Mouse (Mus musculus) heart, embryonic 14.5 days (tissue): ENCODE measurements around the gene Rhod. TPM values are rescaled to one million over a fixed set of nuclear protein-coding genes. Genes with fewer than 3 reads are reported as not detected.

Experiments used
- ATAC-seq: fragments of 200-750 bp; cut with Nextera tagmentation; 2 replicates; pipeline ENCODE4 v1.8.0; 2017; ENCODE audit warnings: low read depth, moderate TSS enrichment; ENCODE audit not compliant: insufficient number of reproducible peaks, insufficient read depth, low FRiP score
- H3K27ac ChIP-seq, 2 experiments: fragments of 200-500 bp in 1 of 2; fragments of 300-500 bp in 1 of 2; sonication (generic) in 1 of 2; replicated peaks in 1 of 2; 2 replicates each; pipeline ENCODE4 v1.5.1; 2012 to 2014; ENCODE audit warnings: low read depth in 2 of 2, low read length in 2 of 2, control low read depth in 1 of 2, mild to moderate bottlenecking in 1 of 2, mixed read lengths in 1 of 2; ENCODE audit not compliant: control insufficient read depth in 1 of 2, insufficient read depth in 1 of 2
- H3K27me3 ChIP-seq: fragments of 300-500 bp; sonication (generic); 2 replicates; pipeline ENCODE4 v1.6.1; 2014; ENCODE audit warnings: mild to moderate bottlenecking, low read length, control low read depth; ENCODE audit not compliant: control insufficient read depth, insufficient read depth
- H3K36me3 ChIP-seq: fragments of 300-500 bp; sonication (generic); 2 replicates; pipeline ENCODE4 v1.6.1; 2014; ENCODE audit warnings: mild to moderate bottlenecking, control low read depth, low read length, mixed read lengths; ENCODE audit not compliant: control insufficient read depth, insufficient read depth
- H3K4me1 ChIP-seq, 2 experiments: fragments of 200-500 bp in 1 of 2; fragments of 300-500 bp in 1 of 2; sonication (generic) in 1 of 2; 2 replicates each; pipeline ENCODE4 v1.6.1; 2012 to 2014; ENCODE audit warnings: low read length in 2 of 2, control low read depth in 1 of 2, mixed read lengths in 1 of 2; ENCODE audit not compliant: control insufficient read depth in 2 of 2, insufficient read depth in 2 of 2
- H3K4me2 ChIP-seq: fragments of 300-500 bp; sonication (generic); 2 replicates; pipeline ENCODE4 v1.6.1; 2014; ENCODE audit warnings: mild to moderate bottlenecking, low read length
- H3K4me3 ChIP-seq, 2 experiments: fragments of 200-500 bp in 1 of 2; fragments of 300-500 bp in 1 of 2; sonication (generic) in 1 of 2; 2 replicates each; pipeline ENCODE4 v1.5.1; 2012 to 2014; ENCODE audit warnings: low read length in 2 of 2, mild to moderate bottlenecking in 2 of 2, control low read depth in 1 of 2, low read depth in 1 of 2, moderate library complexity in 1 of 2; ENCODE audit not compliant: control insufficient read depth in 1 of 2, insufficient read depth in 1 of 2
- H3K9ac ChIP-seq: fragments of 300-500 bp; sonication (generic); 2 replicates; pipeline ENCODE4 v1.6.1; 2014; ENCODE audit warnings: mild to moderate bottlenecking, low read length
- H3K9me3 ChIP-seq: fragments of 300-500 bp; sonication (generic); 2 replicates; pipeline ENCODE4 v1.6.1; 2016; ENCODE audit warnings: low read length, control low read depth; ENCODE audit not compliant: control insufficient read depth
- WGBS: fragments of 180-500 bp; shearing (Covaris S2); extraction: QIAGEN DNeasy Blood & Tissue Kit; methylation state at CpG from one replicate; pipeline ENCODE4 v1.1.7; 2014; 5-methylcytosine and 5-hydroxymethylcytosine counted together
- polyA plus RNA-seq: library from polyadenylated mRNA; unstranded; fragments of >200 nt; fragmentation: Nextera tagmentation; extraction: Ambion mirVana; gene quantifications from 2 replicates; pipeline ENCODE4 v1.2.1, GENCODE M21; 2014

Rhod gene
- polyA plus RNA-seq, 1 experiment from 2014 or later = 24.0 TPM

- no peaks in the 10 kb centered on the region for H3K36me3 ChIP-seq
Observed at GRCm38 (mm10) chr19:4449230-4449629, 10.0 kb upstream of the Rhod start.

GRCm38 (mm10) chr19:4447445-4447844, 8.2 kb upstream of the Rhod start:
- H3K4me3 ChIP-seq = no peak overlapping the region
- no peaks in the 10 kb centered on the region; a peak in 1 of 4 replicates for H3K4me1 ChIP-seq
- WGBS = 90% methylated on average over 9 of the region's 9 CpGs
- H3K27me3 ChIP-seq = no peaks in the 10 kb centered on the region
- no peaks in the 10 kb centered on the region for H3K9me3 ChIP-seq
- no peak overlapping the region for H3K4me2 ChIP-seq
- no peak overlapping the region for H3K9ac ChIP-seq
- no peaks in the 10 kb centered on the region for H3K36me3 ChIP-seq
- no peak overlapping the region for H3K27ac ChIP-seq
- ATAC-seq = no peak

More at GRCm38 (mm10) chr19:4449230-4449629, 10.0 kb upstream of the Rhod start:
- H3K27me3 ChIP-seq = no peaks in the 10 kb centered on the region
- H3K4me1 ChIP-seq = no peaks in the 10 kb centered on the region; a peak in 1 of 4 replicates
- 93% methylated on average over 9 of the region's 9 CpGs for WGBS
- no peak overlapping the region for H3K27ac ChIP-seq
- no peaks in the 10 kb centered on the region for H3K9me3 ChIP-seq
- no peak overlapping the region for H3K4me2 ChIP-seq
- H3K9ac ChIP-seq = no peak overlapping the region
- no peak overlapping the region for H3K4me3 ChIP-seq
- ATAC-seq = no peak

GRCm38 (mm10) chr19:4446661-4447420, 7.6 kb upstream of the Rhod start:
- Histone ChIP-seq H3K9ac (no peak overlapping the region), H3K4me3 (no peak overlapping the region), H3K4me2 (no peak overlapping the region), H3K4me1 (peaks cover under 1 to 4% of the 10 kb centered on the region in 2 experiments), H3K9me3 (no peaks in the 10 kb centered on the region), H3K27me3 (no peaks in the 10 kb centered on the region), H3K27ac (no peak overlapping the region), H3K36me3 (no peaks in the 10 kb centered on the region)
- no peak for ATAC-seq
- WGBS = 84% methylated on average over 8 of the region's 8 CpGs

DNA sequence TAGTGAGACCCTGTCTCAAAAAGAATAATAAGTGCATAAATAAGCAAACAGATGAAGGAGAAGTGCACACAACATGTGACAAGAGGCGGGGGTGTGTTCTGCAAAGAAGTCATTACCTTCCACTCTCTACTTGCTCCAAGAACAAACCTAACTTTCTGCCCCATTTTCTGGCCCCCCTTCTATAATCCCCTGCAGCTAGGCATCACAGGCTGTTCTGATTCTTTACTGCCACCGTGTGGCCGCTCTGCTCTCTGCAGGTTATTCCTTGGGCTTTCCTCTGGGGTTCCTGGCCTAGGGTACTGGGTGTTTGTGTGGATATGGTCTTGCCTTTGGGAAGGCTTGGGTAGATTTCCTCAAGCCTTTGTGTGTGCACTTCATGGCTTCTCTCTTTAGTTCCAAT, 3.2 kb upstream of the Rhod start:
- no peaks in the 10 kb centered on the region for H3K9me3 ChIP-seq
- ATAC-seq = no peak
- WGBS = 4% methylated on average over 3 of the region's 3 CpGs
- H3K27me3 ChIP-seq = no peaks in the 10 kb centered on the region
- H3K36me3 ChIP-seq = no peaks in the 10 kb centered on the region
- no peak overlapping the region for H3K9ac ChIP-seq
- no peak overlapping the region for H3K4me2 ChIP-seq
- peaks cover 16 to 23% of the 10 kb centered on the region in 2 experiments for H3K4me1 ChIP-seq
- H3K27ac ChIP-seq = peak overlapping the region in 1 of 2 experiments; percentile 56; a peak in 2 of 4 replicates
- H3K4me3 ChIP-seq = no peak overlapping the region

GRCm38 (mm10) chr19:4441621-4442161, 2.5 kb upstream of the Rhod start:
- Histone ChIP-seq H3K4me2 (peak overlapping the region; percentile 23), H3K9me3 (no peaks in the 10 kb centered on the region), H3K36me3 (no peaks in the 10 kb centered on the region), H3K4me1 (peaks cover 16 to 23% of the 10 kb centered on the region in 2 experiments), H3K27me3 (no peaks in the 10 kb centered on the region), H3K4me3 (no peak overlapping the region), H3K27ac (peak overlapping the region; percentile 17 to 56; a peak in 3 of 4 replicates), H3K9ac (peak overlapping the region; percentile 25; the same call in 1 of the 2 replicates)
- 23% methylated on average over 10 of the region's 10 CpGs for WGBS
- ATAC-seq = no peak; the same call in 1 of the 2 replicates

DNA sequence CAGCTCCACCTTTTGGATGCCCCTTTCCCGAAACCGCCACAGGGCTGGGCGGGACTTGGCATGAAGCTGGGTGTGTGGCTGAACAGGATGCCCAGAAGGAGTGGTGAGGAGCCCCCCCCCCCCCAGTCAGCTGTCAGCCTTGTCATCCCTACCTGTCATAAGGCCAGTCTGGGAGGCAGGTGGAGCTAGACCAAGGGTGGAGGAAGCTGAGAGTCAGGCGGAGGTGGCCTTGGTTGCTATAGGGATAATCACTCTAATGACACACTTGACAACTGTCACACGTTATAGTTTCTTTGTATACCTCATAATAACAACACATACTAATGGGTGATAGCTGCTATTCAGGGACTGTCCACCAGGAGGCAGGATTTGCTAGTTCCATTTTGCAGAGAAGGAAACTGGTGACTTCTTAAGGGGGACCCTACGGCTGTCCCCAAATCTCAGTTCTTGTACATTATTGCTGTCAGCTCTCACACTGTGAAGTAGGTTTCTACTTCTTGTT, 1.9 kb upstream of the Rhod start:
- H3K36me3 ChIP-seq = no peaks in the 10 kb centered on the region
- no peaks in the 10 kb centered on the region for H3K27me3 ChIP-seq
- 28% methylated on average over 6 of the region's 6 CpGs for WGBS
- ATAC-seq = no peak
- peak overlapping the region; percentile 23; the same call in 1 of the 2 replicates for H3K4me2 ChIP-seq
- H3K9ac ChIP-seq = no peak overlapping the region
- no peaks in the 10 kb centered on the region for H3K9me3 ChIP-seq
- H3K4me1 ChIP-seq = peaks cover 20 to 27% of the 10 kb centered on the region in 2 experiments
- H3K4me3 ChIP-seq = no peak overlapping the region
- peak overlapping the region; percentile 17 to 56; a peak in 3 of 4 replicates for H3K27ac ChIP-seq

DNA sequence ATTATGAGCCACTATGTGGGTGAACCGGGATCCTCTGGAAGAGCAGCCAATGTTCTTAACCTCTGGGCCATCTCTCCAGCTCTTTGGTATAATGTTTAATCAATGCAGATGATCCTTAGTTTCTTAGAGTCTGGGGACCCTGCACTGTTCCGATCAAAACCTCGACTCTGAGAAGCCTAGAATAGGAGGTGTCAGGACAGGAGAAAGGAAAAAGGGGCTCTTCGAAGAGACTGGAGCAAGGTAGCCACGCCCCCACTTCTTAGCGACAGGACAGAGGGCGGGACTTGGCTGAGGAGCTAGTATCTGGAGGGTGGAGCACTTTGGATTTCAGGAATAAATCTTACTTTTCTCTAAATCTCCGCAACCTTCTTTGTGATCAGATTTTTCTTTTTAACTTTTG, 990 bp upstream of the Rhod start:
- H3K27me3 ChIP-seq = no peaks in the 10 kb centered on the region
- H3K4me2 ChIP-seq = peak overlapping the region; percentile 91
- peak overlapping the region; percentile 85; the same call in 1 of the 2 replicates for H3K9ac ChIP-seq
- no peak for ATAC-seq
- peaks cover 22 to 29% of the 10 kb centered on the region in 2 experiments for H3K4me1 ChIP-seq
- H3K36me3 ChIP-seq = 0 out of 2 replicates have a peak, but pooled peaks cover 7% of the 10 kb centered on the region
- H3K27ac ChIP-seq = no peak overlapping the region; a peak in 1 of 4 replicates
- 10% methylated on average over 8 of the region's 8 CpGs for WGBS
- H3K9me3 ChIP-seq = no peaks in the 10 kb centered on the region
- H3K4me3 ChIP-seq = peak overlapping the region in 1 of 2 experiments; percentile 63; a peak in 1 of 4 replicates
